Mouse (Mus musculus): Measurements from ENCODE around the gene Clstn2.

DNA sequence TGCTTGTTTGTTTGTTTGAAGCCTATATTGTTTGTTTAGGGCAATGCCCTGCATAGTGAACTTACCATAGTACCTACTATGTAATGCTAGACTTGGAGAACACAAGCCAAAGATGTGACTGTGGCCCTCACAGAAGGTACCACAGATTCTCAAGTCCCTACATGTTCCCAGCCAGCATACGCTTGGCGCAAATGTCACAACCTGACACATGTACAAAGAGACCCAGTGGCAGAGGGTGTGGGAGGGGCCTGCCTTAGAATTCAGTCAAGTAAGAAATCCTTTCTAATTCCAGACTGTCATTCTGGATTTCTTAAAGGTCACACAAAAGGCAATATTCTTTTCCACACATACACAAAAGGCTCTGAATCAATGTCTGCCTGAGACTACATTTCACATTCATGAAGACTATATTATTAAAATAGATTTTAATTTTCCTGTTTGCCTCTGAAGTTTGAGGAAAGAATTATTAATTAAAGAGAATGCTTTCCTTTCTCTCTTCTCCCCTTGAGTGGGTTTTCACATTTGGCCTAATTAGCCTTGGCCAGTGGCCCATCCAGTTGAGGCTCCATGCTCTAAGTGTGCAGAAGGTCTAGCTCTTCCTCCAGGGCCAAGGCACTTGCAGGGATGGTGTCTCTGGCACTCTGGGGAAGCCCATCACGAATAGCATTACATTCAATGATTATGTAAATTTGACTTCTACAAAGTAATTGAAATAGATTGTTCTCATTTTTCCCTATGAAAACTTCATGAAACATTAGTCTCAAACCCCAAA lies 305.1 kb downstream of the Clstn2 start:
- TF ChIP-seq POLR2A (IDR thresholded peaks at IDR 0.05; ENCODE audit: extremely low read depth, insufficient read depth, low read length) (no peak), CTCF (IDR thresholded peaks at IDR 0.05; ENCODE audit: low read depth, low read length) (no peak)

All from liver, adult 2 months (tissue).